Mouse (Mus musculus) urinary bladder, postnatal 14 days (tissue): ENCODE measurements around the gene Pfpl.

Experiments used
- DNase-seq: peaks from one replicate; pipeline ENCODE4 v3.0.0; 2021; ENCODE audit warnings: low spot score

The Pfpl gene

GRCm38 (mm10) chr19:12427605-12428004 lies at the start of gene Pfpl:
Gene Pfpl (plus strand): TSS chr19:12427905.
- DNase-seq = no peak

GRCm38 (mm10) chr19:12386979-12387378 lies 40.7 kb upstream of the Pfpl start, which contains the start of gene Olfr1440:
Gene Olfr1440 (plus strand): TSS chr19:12387279.
- no peak for DNase-seq

GRCm38 (mm10) chr19:12413737-12414136 lies 14.0 kb upstream of the Pfpl start:
- DNase-seq = no peak

GRCm38 (mm10) chr19:12417361-12417760 lies 10.3 kb upstream of the Pfpl start, which contains the start of gene Olfr1441:
Gene Olfr1441 (plus strand): TSS chr19:12417433.
- DNase-seq = no peak

GRCm38 (mm10) chr19:12418312-12418711 lies 9.4 kb upstream of the Pfpl start:
- no peak for DNase-seq

GRCm38 (mm10) chr19:12420555-12420954 lies 7.2 kb upstream of the Pfpl start:
- DNase-seq = no peak

GRCm38 (mm10) chr19:12421680-12422079 lies 6.0 kb upstream of the Pfpl start:
- no peak for DNase-seq

GRCm38 (mm10) chr19:12427101-12427500 lies 604 bp upstream of the Pfpl start:
- no peak for DNase-seq

GRCm38 (mm10) chr19:12433033-12433432 lies 5.3 kb downstream of the Pfpl start:
- DNase-seq = peak; percentile 31

- DNase-seq = no peak
These were observed 7.3 kb downstream of the Pfpl start for GRCm38 (mm10) chr19:12435011-12435416.

GRCm38 (mm10) chr19:12435750-12436524 lies 8.2 kb downstream of the Pfpl start:
- DNase-seq = no peak

- DNase-seq = no peak
These were observed 11.9 kb downstream of the Pfpl start for GRCm38 (mm10) chr19:12439581-12439980.

GRCm38 (mm10) chr19:12440103-12440725 lies 12.5 kb downstream of the Pfpl start:
- DNase-seq = no peak

GRCm38 (mm10) chr19:12442560-12442959 lies 14.9 kb downstream of the Pfpl start:
- no peak for DNase-seq

GRCm38 (mm10) chr19:12445014-12445413 lies 17.3 kb downstream of the Pfpl start:
- DNase-seq = no peak

- no peak for DNase-seq
These were observed 29.8 kb downstream of the Pfpl start for GRCm38 (mm10) chr19:12457401-12458066.

GRCm38 (mm10) chr19:12459516-12459915 lies 31.8 kb downstream of the Pfpl start:
- DNase-seq = no peak

GRCm38 (mm10) chr19:12460282-12461249 lies 32.9 kb downstream of the Pfpl start, which contains the start of gene Mpeg1:
Gene Mpeg1 (plus strand): TSS chr19:12460779.
- no peak for DNase-seq

- DNase-seq = no peak
These were observed 35.4 kb downstream of the Pfpl start for GRCm38 (mm10) chr19:12462851-12463721.

GRCm38 (mm10) chr19:12463722-12464035 lies 36.0 kb downstream of the Pfpl start:
- peak; percentile 72 for DNase-seq

GRCm38 (mm10) chr19:12464127-12464526 lies 36.4 kb downstream of the Pfpl start:
- DNase-seq = no peak
